Mouse (Mus musculus): ENCODE measurements around the gene Cdhr5. TPM values are rescaled to one million over a fixed set of nuclear protein-coding genes. Genes with fewer than 3 reads are reported as not detected.

Gene Cdhr5
- polyA plus RNA-seq, 1 experiment from 2014 or later: not detected

- H3K4me1 ChIP-seq (ENCODE audit: insufficient read depth, low read depth, low read length): peaks cover 9% of the 10 kb centered on the region; the same call in 1 of the 2 replicates
- DNase-seq (ENCODE audit: low spot score): peak; percentile 74
- H3K9ac ChIP-seq (replicated peaks; ENCODE audit: low read depth): no peak overlapping the region
- peak overlapping the region; percentile 8; the same call in 1 of the 2 replicates for H3K4me3 ChIP-seq (ENCODE audit: low read depth, low read length)
- H3K27me3 ChIP-seq (replicated peaks; ENCODE audit: insufficient read depth, low read length): no peaks in the 10 kb centered on the region
- peak overlapping the region; percentile 41 for H3K4me2 ChIP-seq (replicated peaks; ENCODE audit: low read depth, low read length)
- no peak overlapping the region for H3K27ac ChIP-seq (ENCODE audit: low read length)
- peak; percentile 17 for ATAC-seq
- WGBS: 56% methylated on average over 24 of the region's 24 CpGs
- no peaks in the 10 kb centered on the region for H3K9me3 ChIP-seq (ENCODE audit: low read length)
- no peaks in the 10 kb centered on the region for H3K36me3 ChIP-seq (ENCODE audit: insufficient read depth, low read length)
- no peak for TF ChIP-seq CTCF (IDR thresholded peaks at IDR 0.05)
- TF ChIP-seq EP300 (IDR thresholded peaks at IDR 0.05): no peak
These were observed 7.9 kb downstream of the Cdhr5 start for GRCm38 (mm10) chr7:141268466-141269272.

GRCm38 (mm10) chr7:141265739-141266561 lies 10.6 kb downstream of the Cdhr5 start, which contains the start of gene Irf7:
TSS of gene Irf7 (minus strand) at chr7:141266481.
- Histone ChIP-seq H3K36me3 (ENCODE audit: insufficient read depth, low read length) (peaks cover 26% of the 10 kb centered on the region; the same call in 1 of the 2 replicates), H3K9ac (replicated peaks; ENCODE audit: low read depth) (peak within 1 kb of the TSS; percentile 74), H3K9me3 (ENCODE audit: low read length) (no peaks in the 10 kb centered on the region), H3K4me2 (replicated peaks; ENCODE audit: low read depth, low read length) (peak within 1 kb of the TSS; percentile 72), H3K27ac (ENCODE audit: low read length) (peak within 1 kb of the TSS; percentile 90), H3K4me1 (ENCODE audit: insufficient read depth, low read depth, low read length) (peaks cover 9% of the 10 kb centered on the region; the same call in 1 of the 2 replicates), H3K27me3 (replicated peaks; ENCODE audit: insufficient read depth, low read length) (no peaks in the 10 kb centered on the region), H3K4me3 (ENCODE audit: low read depth, low read length) (peak within 1 kb of the TSS; percentile 89)
- 2% methylated on average over 25 of the region's 25 CpGs for WGBS
- peak; percentile 94 for DNase-seq (ENCODE audit: low spot score)
- TF ChIP-seq EP300 (IDR thresholded peaks at IDR 0.05) (no peak), CTCF (IDR thresholded peaks at IDR 0.05) (no peak)
- peak; percentile 91 for ATAC-seq

GRCm38 (mm10) chr7:141265411-141265738 lies 11.2 kb downstream of the Cdhr5 start:
- Histone ChIP-seq H3K9me3 (ENCODE audit: low read length) (no peaks in the 10 kb centered on the region), H3K9ac (replicated peaks; ENCODE audit: low read depth) (no peak overlapping the region; the same call in 1 of the 2 replicates), H3K27me3 (replicated peaks; ENCODE audit: insufficient read depth, low read length) (no peaks in the 10 kb centered on the region), H3K36me3 (ENCODE audit: insufficient read depth, low read length) (peaks cover 32% of the 10 kb centered on the region; the same call in 1 of the 2 replicates), H3K4me2 (replicated peaks; ENCODE audit: low read depth, low read length) (peak overlapping the region; percentile 72), H3K4me1 (ENCODE audit: insufficient read depth, low read depth, low read length) (peaks cover 9% of the 10 kb centered on the region; the same call in 1 of the 2 replicates), H3K4me3 (ENCODE audit: low read depth, low read length) (peak overlapping the region; percentile 89), H3K27ac (ENCODE audit: low read length) (no peak overlapping the region)
- ATAC-seq (no peak), DNase-seq (ENCODE audit: low spot score) (no peak)
- TF ChIP-seq CTCF (IDR thresholded peaks at IDR 0.05) (no peak), EP300 (IDR thresholded peaks at IDR 0.05) (no peak)
- 38% methylated on average over 11 of the region's 11 CpGs for WGBS

- ATAC-seq (peak; percentile 44), DNase-seq (ENCODE audit: low spot score) (peak; percentile 67)
- Histone ChIP-seq H3K9ac (replicated peaks; ENCODE audit: low read depth) (no peak overlapping the region; the same call in 1 of the 2 replicates), H3K27me3 (replicated peaks; ENCODE audit: insufficient read depth, low read length) (no peaks in the 10 kb centered on the region), H3K4me2 (replicated peaks; ENCODE audit: low read depth, low read length) (peak overlapping the region; percentile 72), H3K27ac (ENCODE audit: low read length) (no peak overlapping the region), H3K36me3 (ENCODE audit: insufficient read depth, low read length) (peaks cover 36% of the 10 kb centered on the region; the same call in 1 of the 2 replicates), H3K4me1 (ENCODE audit: insufficient read depth, low read depth, low read length) (peaks cover 9% of the 10 kb centered on the region; the same call in 1 of the 2 replicates), H3K4me3 (ENCODE audit: low read depth, low read length) (peak overlapping the region; percentile 89; the same call in 1 of the 2 replicates), H3K9me3 (ENCODE audit: low read length) (no peaks in the 10 kb centered on the region)
- TF ChIP-seq CTCF (IDR thresholded peaks at IDR 0.05) (peak; percentile 75), EP300 (IDR thresholded peaks at IDR 0.05) (no peak)
- 27% methylated on average over 12 of the region's 12 CpGs for WGBS
These were observed 11.7 kb downstream of the Cdhr5 start for GRCm38 (mm10) chr7:141264761-141265410.

GRCm38 (mm10) chr7:141264041-141264700 lies 12.4 kb downstream of the Cdhr5 start:
- DNase-seq (ENCODE audit: low spot score) (no peak), ATAC-seq (no peak)
- Histone ChIP-seq H3K4me3 (ENCODE audit: low read depth, low read length) (no peak overlapping the region), H3K9me3 (ENCODE audit: low read length) (no peaks in the 10 kb centered on the region), H3K27me3 (replicated peaks; ENCODE audit: insufficient read depth, low read length) (no peaks in the 10 kb centered on the region), H3K4me1 (ENCODE audit: insufficient read depth, low read depth, low read length) (peaks cover 9% of the 10 kb centered on the region; the same call in 1 of the 2 replicates), H3K9ac (replicated peaks; ENCODE audit: low read depth) (no peak overlapping the region), H3K36me3 (ENCODE audit: insufficient read depth, low read length) (peaks cover 44% of the 10 kb centered on the region; the same call in 1 of the 2 replicates), H3K4me2 (replicated peaks; ENCODE audit: low read depth, low read length) (no peak overlapping the region), H3K27ac (ENCODE audit: low read length) (no peak overlapping the region)
- 76% methylated on average over 11 of the region's 11 CpGs for WGBS
- TF ChIP-seq EP300 (IDR thresholded peaks at IDR 0.05) (no peak), CTCF (IDR thresholded peaks at IDR 0.05) (no peak)
